ENCODE assay signal across 8 mouse cellular contexts in genomic region chr6:30508824-30509223, GRCm38 (mm10). TPM values are rescaled to one million over a fixed set of nuclear protein-coding genes. Genes with fewer than 3 reads are reported as not detected.
DNase-seq lines count a peak whose midpoint lies in the region; ATAC-seq lines count a peak whose summit lies in the region.

No protein-coding gene starts in this region.

- peaks cover 16% of the 10 kb centered on the region for H3K4me1 ChIP-seq in heart, embryonic 10.5 days
- peaks cover 10% of the 10 kb centered on the region for H3K4me1 ChIP-seq in forebrain, embryonic 13.5 days
- H3K4me1 ChIP-seq in liver, embryonic 13.5 days (replicated peaks): peaks cover 28% of the 10 kb centered on the region

- WGBS in heart, embryonic 10.5 days: 7% methylated on average over 2 of the region's 2 CpGs
- 5% methylated on average over 2 of the region's 2 CpGs for WGBS in forebrain, embryonic 13.5 days
- 2% methylated on average over 2 of the region's 2 CpGs for WGBS in liver, embryonic 13.5 days (ENCODE audit: insufficient replicate concordance)

- no peaks in the 10 kb centered on the region for H3K9me3 ChIP-seq in heart, embryonic 10.5 days
- H3K9me3 ChIP-seq in forebrain, embryonic 13.5 days (replicated peaks): no peaks in the 10 kb centered on the region
- no peaks in the 10 kb centered on the region for H3K9me3 ChIP-seq in liver, embryonic 13.5 days (replicated peaks)

- peak overlapping the region; percentile 69 for H3K4me3 ChIP-seq in heart, embryonic 10.5 days
- H3K4me3 ChIP-seq in forebrain, embryonic 13.5 days: peak overlapping the region; percentile 57
- peak overlapping the region; percentile 80 for H3K4me3 ChIP-seq in liver, embryonic 13.5 days (replicated peaks)

- peak overlapping the region; percentile 98 for H3K27ac ChIP-seq in heart, embryonic 10.5 days
- peak overlapping the region; percentile 94 for H3K27ac ChIP-seq in forebrain, embryonic 13.5 days
- H3K27ac ChIP-seq in liver, embryonic 13.5 days: peak overlapping the region; percentile 92

- H3K27me3 ChIP-seq in heart, embryonic 10.5 days (ENCODE audit: insufficient read depth, poor library complexity, severe bottlenecking): no peaks in the 10 kb centered on the region
- no peaks in the 10 kb centered on the region for H3K27me3 ChIP-seq in forebrain, embryonic 13.5 days
- H3K27me3 ChIP-seq in liver, embryonic 13.5 days: no peaks in the 10 kb centered on the region

- DNase-seq in heart, embryonic 10.5 days (ENCODE audit: low spot score): no peak
- DNase-seq in heart, adult 9 months (ENCODE audit: low spot score in 2 of 2): no peak
- peak; percentile 22 for DNase-seq in 3T3-L1 (ENCODE audit: low read depth, low spot score)
- DNase-seq in liver, embryonic 13.5 days: no peak
- DNase-seq in retina, embryonic 14.5 days (ENCODE audit: low spot score): no peak
- no peak for DNase-seq in thymus, postnatal 10 days (ENCODE audit: low spot score in 2 of 2)
- DNase-seq in cerebellum, adult 11-12 months: no peak

- peak overlapping the region; percentile 80 for H3K9ac ChIP-seq in forebrain, embryonic 13.5 days
- H3K9ac ChIP-seq in liver, embryonic 13.5 days: peak overlapping the region; percentile 86

- H3K4me2 ChIP-seq in forebrain, embryonic 13.5 days: peak overlapping the region; percentile 77
- peak overlapping the region; percentile 76 for H3K4me2 ChIP-seq in liver, embryonic 13.5 days

- ATAC-seq in forebrain, embryonic 13.5 days: no peak
- ATAC-seq in liver, embryonic 13.5 days (ENCODE audit: low read depth): no peak

- H3K36me3 ChIP-seq in heart, embryonic 10.5 days: peaks cover 25% of the 10 kb centered on the region
- peaks cover 24% of the 10 kb centered on the region for H3K36me3 ChIP-seq in forebrain, embryonic 13.5 days (ENCODE audit: poor library complexity, severe bottlenecking)
- H3K36me3 ChIP-seq in liver, embryonic 13.5 days: peaks cover 36% of the 10 kb centered on the region

RNA-seq across cellular contexts. Expression of gene Tmem209, which starts 0.8 kb away (rescaled TPM):
- 38.2 and 41.1 TPM in 2 replicates for polyA plus RNA-seq in heart, embryonic 10.5 days (2016; fragmentation: Nextera tagmentation; extraction: Ambion mirVana)
- 37.6 and 41.4 TPM in 2 replicates for polyA plus RNA-seq in forebrain, embryonic 13.5 days (2015; fragmentation: Nextera tagmentation; extraction: Ambion mirVana)
- 22.6 and 24.8 TPM in 2 replicates for polyA plus RNA-seq in liver, embryonic 13.5 days (2015; fragmentation: Nextera tagmentation; extraction: Ambion mirVana)

RNA-seq across cellular contexts. Expression of gene Ssmem1, which starts 0.8 kb away (rescaled TPM):
- polyA plus RNA-seq in heart, embryonic 10.5 days (2016; fragmentation: Nextera tagmentation; extraction: Ambion mirVana): 0.16 TPM in 1 of 2 replicates, not detected in the other
- 0.26 TPM in 1 of 2 replicates, not detected in the other for polyA plus RNA-seq in forebrain, embryonic 13.5 days (2015; fragmentation: Nextera tagmentation; extraction: Ambion mirVana)
- polyA plus RNA-seq in liver, embryonic 13.5 days (2015; fragmentation: Nextera tagmentation; extraction: Ambion mirVana): 0.12 and 0.30 TPM in 2 replicates

RNA-seq across cellular contexts. Expression of gene Cpa2, which starts 32.6 kb away (rescaled TPM):
- polyA plus RNA-seq in heart, embryonic 10.5 days (2016; fragmentation: Nextera tagmentation; extraction: Ambion mirVana): 17.8 and 29.1 TPM in 2 replicates
- 4.1 and 5.2 TPM in 2 replicates for polyA plus RNA-seq in forebrain, embryonic 13.5 days (2015; fragmentation: Nextera tagmentation; extraction: Ambion mirVana)
- 1.1 and 2.5 TPM in 2 replicates for polyA plus RNA-seq in liver, embryonic 13.5 days (2015; fragmentation: Nextera tagmentation; extraction: Ambion mirVana)

RNA-seq across cellular contexts. Expression of gene Cpa4, which starts 59.3 kb away (rescaled TPM):
- 1.2 and 1.7 TPM in 2 replicates for polyA plus RNA-seq in heart, embryonic 10.5 days (2016; fragmentation: Nextera tagmentation; extraction: Ambion mirVana)
- 3.4 and 3.6 TPM in 2 replicates for polyA plus RNA-seq in forebrain, embryonic 13.5 days (2015; fragmentation: Nextera tagmentation; extraction: Ambion mirVana)
- polyA plus RNA-seq in liver, embryonic 13.5 days (2015; fragmentation: Nextera tagmentation; extraction: Ambion mirVana): 0.13 and 0.16 TPM in 2 replicates
